Mouse (Mus musculus): ENCODE measurements around the gene Nova2. TPM values are rescaled to one million over a fixed set of nuclear protein-coding genes. Genes with fewer than 3 reads are reported as not detected.
A peak's percentile ranks its signal among the peaks of the same experiment; 100 is the strongest.

Gene Nova2
- polyA plus RNA-seq, 1 experiment from 2014 or later = 3.9 TPM

- peaks cover 75% of the 10 kb centered on the region for H3K4me1 ChIP-seq
- H3K4me3 ChIP-seq = peak overlapping the region; percentile 99
- no peaks in the 10 kb centered on the region for H3K9me3 ChIP-seq (replicated peaks)
- H3K27me3 ChIP-seq (ENCODE audit: low read depth, poor library complexity, severe bottlenecking) = 0 out of 2 replicates have a peak, but pooled peaks cover 9% of the 10 kb centered on the region
- peak overlapping the region; percentile 99 for H3K27ac ChIP-seq (replicated peaks)
- peaks cover 3% of the 10 kb centered on the region; the same call in 1 of the 2 replicates for H3K36me3 ChIP-seq
- DNase-seq (ENCODE audit: low spot score) = no peak
- 52% methylated on average over 6 of the region's 6 CpGs for WGBS
Observed at GRCm38 (mm10) chr7:18926911-18927310, 1.2 kb downstream of the Nova2 start.

- Histone ChIP-seq H3K36me3 (peaks cover 3% of the 10 kb centered on the region; the same call in 1 of the 2 replicates), H3K4me3 (peak overlapping the region; percentile 99), H3K9me3 (replicated peaks) (no peaks in the 10 kb centered on the region), H3K4me1 (peaks cover 67% of the 10 kb centered on the region), H3K27me3 (ENCODE audit: low read depth, poor library complexity, severe bottlenecking) (0 out of 2 replicates have a peak, but pooled peaks cover 9% of the 10 kb centered on the region), H3K27ac (replicated peaks) (no peak overlapping the region; the same call in 1 of the 2 replicates)
- 61% methylated on average over 3 of the region's 3 CpGs for WGBS
- no peak for DNase-seq (ENCODE audit: low spot score)
Observed at GRCm38 (mm10) chr7:18927759-18928158, 2.1 kb downstream of the Nova2 start.

DNA sequence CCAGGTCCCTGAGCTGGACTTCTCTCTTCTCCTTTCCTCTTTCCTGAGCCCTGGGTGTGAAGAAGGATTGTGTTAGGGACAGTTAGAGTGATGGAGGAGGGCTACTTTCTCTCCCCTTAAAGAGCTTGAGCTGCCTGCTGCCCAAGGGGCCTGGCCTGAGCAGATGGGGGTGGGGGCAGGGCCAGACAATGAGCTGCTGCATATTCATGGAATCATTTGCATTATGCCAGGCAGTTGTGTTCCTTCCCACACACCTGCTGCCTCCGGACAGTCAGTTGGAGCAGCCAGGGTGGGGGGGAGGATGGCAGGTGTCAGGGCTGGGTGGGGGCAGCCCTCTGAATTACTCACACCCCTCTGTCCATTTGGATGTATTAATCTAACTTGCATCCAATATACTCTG is 16.7 kb downstream of the Nova2 start:
- peak overlapping the region; percentile 87 for H3K27ac ChIP-seq (replicated peaks)
- no peaks in the 10 kb centered on the region; the same call in 1 of the 2 replicates for H3K9me3 ChIP-seq (replicated peaks)
- H3K4me1 ChIP-seq = peaks cover 61% of the 10 kb centered on the region
- no peaks in the 10 kb centered on the region for H3K27me3 ChIP-seq (ENCODE audit: low read depth, poor library complexity, severe bottlenecking)
- peak overlapping the region; percentile 36 for H3K4me3 ChIP-seq
- DNase-seq (ENCODE audit: low spot score) = peak; percentile 55
- H3K36me3 ChIP-seq = peaks cover 50% of the 10 kb centered on the region
- WGBS = 24% methylated on average over 1 of the region's 1 CpGs

- H3K9me3 ChIP-seq (replicated peaks) = no peaks in the 10 kb centered on the region; the same call in 1 of the 2 replicates
- H3K4me3 ChIP-seq = no peak overlapping the region
- no peaks in the 10 kb centered on the region for H3K27me3 ChIP-seq (ENCODE audit: low read depth, poor library complexity, severe bottlenecking)
- H3K27ac ChIP-seq (replicated peaks) = peak overlapping the region; percentile 87
- DNase-seq (ENCODE audit: low spot score) = no peak
- peaks cover 65% of the 10 kb centered on the region for H3K4me1 ChIP-seq
- WGBS = 55% methylated on average over 9 of the region's 9 CpGs
- H3K36me3 ChIP-seq = peaks cover 55% of the 10 kb centered on the region
Observed at GRCm38 (mm10) chr7:18942815-18943214, 17.1 kb downstream of the Nova2 start.

DNA sequence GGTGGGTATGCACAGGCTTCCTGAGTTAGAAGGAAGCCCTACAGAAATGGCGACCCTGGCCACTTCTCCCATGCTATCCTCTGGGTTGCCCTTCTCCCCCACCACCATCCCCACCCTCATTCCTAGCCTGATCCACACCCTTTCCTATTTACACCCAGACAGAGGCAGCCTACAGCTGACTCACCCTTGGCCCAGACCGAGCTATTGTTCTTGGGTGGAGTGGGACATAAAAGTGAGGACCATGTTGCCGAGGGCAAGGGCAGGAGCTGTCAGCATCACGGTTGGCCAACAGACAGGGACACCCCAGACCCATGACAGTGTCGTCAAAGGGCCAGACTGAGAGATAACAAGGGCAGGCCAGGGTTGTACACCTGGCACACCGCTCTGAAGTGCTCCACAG is 22.5 kb downstream of the Nova2 start:
- no peak for DNase-seq (ENCODE audit: low spot score)
- Histone ChIP-seq H3K36me3 (peaks cover 58% of the 10 kb centered on the region), H3K4me3 (no peak overlapping the region), H3K4me1 (peaks cover 67% of the 10 kb centered on the region), H3K27ac (replicated peaks) (peak overlapping the region; percentile 90), H3K27me3 (ENCODE audit: low read depth, poor library complexity, severe bottlenecking) (no peaks in the 10 kb centered on the region), H3K9me3 (replicated peaks) (no peaks in the 10 kb centered on the region; the same call in 1 of the 2 replicates)
- WGBS = 71% methylated on average over 6 of the region's 6 CpGs

DNA sequence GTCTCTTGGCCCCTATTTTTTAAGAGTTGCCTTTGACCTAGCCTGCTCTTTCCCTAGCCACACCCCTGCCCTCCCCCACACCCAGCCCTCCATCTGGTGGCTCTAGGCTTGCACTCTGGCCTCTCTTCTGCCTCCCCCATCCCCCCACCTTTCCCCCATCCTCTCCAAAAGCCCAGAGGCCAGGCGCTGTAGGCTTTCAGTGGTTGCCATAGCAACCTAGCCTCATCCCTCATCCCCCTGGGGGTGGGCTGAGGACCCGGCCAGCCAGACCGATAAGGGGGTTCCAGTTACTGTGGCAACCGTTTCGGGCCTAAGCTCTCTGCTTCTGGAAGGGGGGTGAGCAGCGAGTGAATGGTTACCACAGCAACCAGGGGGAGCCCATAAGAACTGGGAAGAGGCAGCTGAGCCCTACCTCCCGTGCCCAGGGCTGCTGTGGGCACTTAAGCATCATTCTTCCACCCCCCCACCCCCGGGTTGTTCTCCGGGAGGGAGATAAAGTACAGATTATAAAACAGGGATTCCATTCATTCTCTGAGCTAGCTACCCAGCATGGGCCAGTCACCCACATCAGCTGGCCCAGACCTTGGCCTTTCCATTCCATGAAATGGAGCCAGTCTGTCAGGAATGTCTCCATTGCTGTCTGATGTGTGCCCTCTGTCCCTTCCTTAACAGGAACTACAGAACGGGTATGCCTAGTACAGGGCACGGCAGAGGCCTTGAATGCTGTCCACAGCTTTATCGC is 24.3 kb downstream of the Nova2 start:
- Histone ChIP-seq H3K4me3 (peak overlapping the region; percentile 36), H3K27ac (replicated peaks) (peak overlapping the region; percentile 90), H3K4me1 (peaks cover 53% of the 10 kb centered on the region), H3K9me3 (replicated peaks) (no peaks in the 10 kb centered on the region; the same call in 1 of the 2 replicates), H3K36me3 (peaks cover 66% of the 10 kb centered on the region), H3K27me3 (ENCODE audit: low read depth, poor library complexity, severe bottlenecking) (no peaks in the 10 kb centered on the region)
- peak; percentile 96 for DNase-seq (ENCODE audit: low spot score)
- WGBS = 15% methylated on average over 12 of the region's 12 CpGs

GRCm38 (mm10) chr7:18950523-18951315 is 25.0 kb downstream of the Nova2 start:
- peaks cover 65% of the 10 kb centered on the region for H3K36me3 ChIP-seq

GRCm38 (mm10) chr7:18951397-18951796 is 25.7 kb downstream of the Nova2 start:
- peak overlapping the region; percentile 36 for H3K4me3 ChIP-seq
- 17% methylated on average over 15 of the region's 15 CpGs for WGBS

More at GRCm38 (mm10) chr7:18950523-18951315, 25.0 kb downstream of the Nova2 start:
- peaks cover 53% of the 10 kb centered on the region for H3K4me1 ChIP-seq
- H3K27me3 ChIP-seq (ENCODE audit: low read depth, poor library complexity, severe bottlenecking) = peaks cover 4% of the 10 kb centered on the region
- WGBS = 16% methylated on average over 18 of the region's 18 CpGs
- no peaks in the 10 kb centered on the region; the same call in 1 of the 2 replicates for H3K9me3 ChIP-seq (replicated peaks)
- DNase-seq (ENCODE audit: low spot score) = peak; percentile 82
- H3K4me3 ChIP-seq = peak overlapping the region; percentile 36
- H3K27ac ChIP-seq (replicated peaks) = peak overlapping the region; percentile 90

GRCm38 (mm10) chr7:18957569-18958383 is 32.1 kb downstream of the Nova2 start:
- Histone ChIP-seq H3K27me3 (ENCODE audit: low read depth, poor library complexity, severe bottlenecking) (peaks cover 64% of the 10 kb centered on the region), H3K4me3 (peak overlapping the region; percentile 64), H3K4me1 (peaks cover 64% of the 10 kb centered on the region), H3K9me3 (replicated peaks) (no peaks in the 10 kb centered on the region), H3K27ac (replicated peaks) (peak overlapping the region; percentile 86), H3K36me3 (peaks cover 45% of the 10 kb centered on the region)
- under 1% methylated on average over 102 of the region's 107 CpGs for WGBS
- DNase-seq (ENCODE audit: low spot score) = peak; percentile 70

More at GRCm38 (mm10) chr7:18951397-18951796, 25.7 kb downstream of the Nova2 start:
- Histone ChIP-seq H3K4me1 (peaks cover 54% of the 10 kb centered on the region), H3K27ac (replicated peaks) (peak overlapping the region; percentile 90), H3K36me3 (peaks cover 63% of the 10 kb centered on the region), H3K9me3 (replicated peaks) (no peaks in the 10 kb centered on the region; the same call in 1 of the 2 replicates), H3K27me3 (ENCODE audit: low read depth, poor library complexity, severe bottlenecking) (peaks cover 11% of the 10 kb centered on the region)
- peak; percentile 65 for DNase-seq (ENCODE audit: low spot score)

GRCm38 (mm10) chr7:18958384-18958766 is 32.7 kb downstream of the Nova2 start:
- Histone ChIP-seq H3K9me3 (replicated peaks) (no peaks in the 10 kb centered on the region), H3K4me1 (peaks cover 70% of the 10 kb centered on the region), H3K27me3 (ENCODE audit: low read depth, poor library complexity, severe bottlenecking) (peaks cover 70% of the 10 kb centered on the region), H3K4me3 (peak overlapping the region; percentile 64), H3K36me3 (peaks cover 39% of the 10 kb centered on the region), H3K27ac (replicated peaks) (peak overlapping the region; percentile 86)
- WGBS = 1% methylated on average over 21 of the region's 21 CpGs
- no peak for DNase-seq (ENCODE audit: low spot score)

- H3K9me3 ChIP-seq (replicated peaks) = no peaks in the 10 kb centered on the region
- H3K27me3 ChIP-seq (ENCODE audit: low read depth, poor library complexity, severe bottlenecking) = peaks cover 81% of the 10 kb centered on the region
- 64% methylated on average over 8 of the region's 8 CpGs for WGBS
- H3K4me3 ChIP-seq = no peak overlapping the region
- H3K36me3 ChIP-seq = peaks cover 28% of the 10 kb centered on the region
- no peak overlapping the region for H3K27ac ChIP-seq (replicated peaks)
- H3K4me1 ChIP-seq = peaks cover 81% of the 10 kb centered on the region
- no peak for DNase-seq (ENCODE audit: low spot score)
Observed at GRCm38 (mm10) chr7:18959446-18959845, 33.8 kb downstream of the Nova2 start.

Measured in midbrain, embryonic 10.5 days (tissue).